Mouse (Mus musculus) E14TG2a.4 (cell line): ENCODE measurements around the gene Gzf1.

Experiments
- CTCF ChIP-seq: conservative IDR thresholded peaks from 2 replicates; pipeline ENCODE4 v1.5.1; 2014; ENCODE audit warnings: low read length
- POU5F1 ChIP-seq: IDR thresholded peaks from 2 replicates; pipeline ENCODE4 v1.6.1; 2014; ENCODE audit warnings: low read length, borderline replicate concordance

GRCm38 (mm10) chr2:148698571-148698970, 17.7 kb downstream of the Gzf1 start:
- TF ChIP-seq CTCF: no peak
- TF ChIP-seq POU5F1: no peak
